Mouse (Mus musculus): ENCODE results near the gene Rem2.

Gene Rem2

DNA sequence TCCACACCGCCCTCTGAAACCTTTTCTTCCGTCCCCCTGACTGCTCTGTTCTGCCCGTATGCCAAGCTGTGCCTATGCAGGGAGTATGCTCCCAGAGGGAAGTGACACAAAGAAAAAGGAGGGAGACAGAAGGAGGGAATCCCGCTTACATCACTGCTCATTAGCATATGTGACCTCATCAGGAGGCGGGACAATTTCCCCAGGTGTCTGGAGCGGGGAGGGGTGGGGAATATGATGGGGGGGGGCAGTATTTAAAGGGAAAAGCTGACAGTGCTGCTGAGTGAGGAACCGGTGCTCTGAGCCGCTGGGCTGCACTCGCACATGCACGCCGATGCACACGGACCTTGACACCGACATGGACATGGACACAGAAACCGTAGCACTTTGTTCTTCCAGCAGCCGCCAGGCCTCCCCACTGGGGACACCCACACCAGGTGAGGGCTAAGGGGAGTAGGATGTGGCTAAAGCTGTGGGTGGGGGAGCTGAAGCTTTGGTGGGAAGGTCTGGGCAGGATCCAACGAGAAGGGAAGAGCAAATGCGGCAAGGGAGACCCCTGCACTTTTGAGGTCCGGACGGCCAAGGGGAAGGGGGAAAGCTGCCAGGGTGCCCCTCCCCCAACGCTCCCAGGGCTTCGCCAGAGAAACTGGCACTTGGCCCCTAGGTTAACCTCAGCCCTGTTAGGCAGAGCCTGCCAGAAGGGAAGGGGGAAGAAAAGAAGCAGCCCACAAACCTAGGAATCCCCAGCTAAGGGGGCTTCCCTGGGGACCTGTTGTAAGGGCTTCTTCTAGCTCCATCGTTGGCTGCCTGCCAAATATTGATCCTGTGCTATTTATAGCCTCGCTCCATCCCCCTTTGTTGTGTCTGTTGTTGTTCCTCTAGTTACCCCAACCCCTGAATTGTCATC, at the start of gene Rem2:
TSS of gene Rem2 (plus strand) at position 160 of the 904 bp plus-strand sequence.
- in situ Hi-C loops (cut with MboI), result no loop called here

DNA sequence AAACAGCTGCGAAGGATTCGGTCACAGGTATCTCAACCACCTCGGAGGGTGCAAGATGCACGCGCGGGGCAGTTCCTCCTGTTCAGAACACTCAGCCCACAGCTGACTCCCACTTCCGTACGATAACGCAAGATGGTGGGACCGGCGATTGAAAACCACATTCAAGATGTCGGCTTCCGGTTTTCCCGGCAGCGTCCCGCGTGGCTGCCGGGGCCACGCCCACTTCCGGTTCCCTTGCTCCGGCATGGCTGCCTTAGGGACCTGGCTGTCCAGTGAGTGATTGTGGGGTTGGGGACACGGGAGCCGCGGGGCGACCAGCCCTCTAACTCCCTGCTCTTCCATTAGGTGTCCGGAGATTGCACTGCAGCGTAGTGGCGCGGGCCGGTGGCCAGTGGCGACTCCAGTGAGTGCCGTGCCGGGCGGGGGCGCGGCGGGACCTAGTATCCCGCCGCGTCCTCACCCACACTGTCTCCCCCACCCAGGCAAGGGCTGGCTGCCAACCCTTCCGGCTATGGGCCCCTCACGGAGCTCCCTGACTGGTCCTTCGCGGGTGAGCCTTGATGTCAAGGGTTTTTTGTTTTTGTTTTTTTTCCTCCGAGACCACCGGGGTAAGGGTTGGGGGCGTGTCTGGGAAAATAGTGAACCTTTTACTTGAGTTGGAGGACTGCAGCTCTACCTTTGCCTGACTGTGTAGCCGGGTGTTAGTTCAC, 49.1 kb upstream of the Rem2 start, which contains the start of gene Mrpl52:
TSS of gene Mrpl52 (plus strand) at position 221 of the 710 bp plus-strand sequence.
- in situ Hi-C loops (cut with MboI), result loop anchor here (25.0 kb wide), 1 partner anchor 190 kb away; no protein-coding TSS in a partner anchor

DNA sequence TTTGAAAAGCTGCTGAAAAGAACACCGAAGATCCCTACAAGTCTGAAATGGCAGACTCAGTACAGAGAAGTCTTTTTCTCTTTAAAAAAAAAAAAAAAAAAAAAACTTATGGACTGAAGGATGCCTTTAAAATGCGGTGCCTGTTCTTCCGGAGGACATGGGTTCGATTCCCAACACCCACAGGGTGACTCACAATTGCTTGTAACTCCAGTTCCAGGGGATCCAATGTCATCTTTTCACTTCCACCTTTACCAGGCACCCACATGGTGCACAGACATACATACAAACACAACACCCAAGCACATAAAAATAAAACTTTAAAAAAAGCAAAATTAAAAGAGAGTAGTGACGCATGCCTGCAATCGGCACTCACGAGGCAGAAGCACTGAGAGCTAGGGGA, 48.2 kb upstream of the Rem2 start:
- in situ Hi-C loops (cut with MboI), result loop anchor here (25.0 kb wide), 1 partner anchor 190 kb away; no protein-coding TSS in a partner anchor

DNA sequence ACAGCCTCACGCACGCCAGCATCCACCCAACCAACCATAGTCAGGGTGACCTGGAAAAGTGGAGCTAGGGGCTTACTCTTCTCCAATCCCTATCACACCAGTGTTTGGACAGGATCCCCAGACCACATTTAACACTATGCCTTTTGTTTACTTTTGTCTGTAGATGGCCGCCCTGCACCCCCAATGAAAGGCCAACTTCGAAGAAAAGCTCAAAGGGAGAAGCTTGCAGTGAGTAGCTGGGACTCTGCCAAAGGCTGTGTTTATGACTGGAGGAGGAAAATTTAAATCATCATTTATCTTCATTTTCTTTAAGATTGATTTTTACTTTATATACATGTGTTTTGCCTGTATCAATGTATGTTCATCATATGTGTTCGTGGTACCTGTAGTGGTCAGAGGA, 47.5 kb upstream of the Rem2 start:
- in situ Hi-C loops (cut with MboI), result loop anchor here (25.0 kb wide), 1 partner anchor 191 kb away; no protein-coding TSS in a partner anchor

DNA sequence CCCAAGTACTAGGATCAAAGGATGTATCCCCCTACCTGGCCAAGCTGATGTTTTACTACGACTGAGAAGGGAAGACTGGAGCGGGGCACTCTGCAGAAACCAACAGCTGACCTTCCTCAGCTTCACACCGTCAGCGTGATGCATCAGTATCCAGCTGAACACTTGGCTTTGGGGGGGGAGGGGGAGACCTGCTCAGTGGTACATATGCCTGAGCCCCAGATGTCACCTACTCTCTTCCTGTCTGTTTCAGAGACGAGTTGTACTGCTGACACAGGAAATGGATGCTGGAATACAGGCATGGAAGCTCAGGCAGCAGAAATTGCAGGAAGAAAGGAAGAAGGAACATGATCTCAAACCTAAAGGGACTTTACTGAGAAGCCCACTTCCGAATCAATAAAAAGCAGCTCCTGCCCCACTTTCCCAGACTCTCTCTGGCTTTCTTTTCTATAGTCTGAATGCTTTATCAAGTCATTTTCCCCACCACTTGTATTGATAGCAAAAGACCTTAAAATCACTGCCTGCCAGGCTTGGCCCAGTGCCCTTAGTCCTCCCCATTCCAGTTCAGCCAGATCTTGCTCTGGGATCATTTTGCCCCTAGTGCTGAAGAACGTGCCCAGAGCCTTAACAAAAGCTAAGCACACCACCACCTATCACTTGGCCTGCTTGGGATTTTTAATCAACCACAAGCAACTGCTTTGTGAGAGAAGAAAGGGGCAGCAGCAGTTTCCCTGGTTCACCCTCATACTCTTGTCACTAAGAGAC, 46.4 kb upstream of the Rem2 start:
- in situ Hi-C loops (cut with MboI), result loop anchor here (25.0 kb wide), 1 partner anchor 192 kb away; no protein-coding TSS in a partner anchor

DNA sequence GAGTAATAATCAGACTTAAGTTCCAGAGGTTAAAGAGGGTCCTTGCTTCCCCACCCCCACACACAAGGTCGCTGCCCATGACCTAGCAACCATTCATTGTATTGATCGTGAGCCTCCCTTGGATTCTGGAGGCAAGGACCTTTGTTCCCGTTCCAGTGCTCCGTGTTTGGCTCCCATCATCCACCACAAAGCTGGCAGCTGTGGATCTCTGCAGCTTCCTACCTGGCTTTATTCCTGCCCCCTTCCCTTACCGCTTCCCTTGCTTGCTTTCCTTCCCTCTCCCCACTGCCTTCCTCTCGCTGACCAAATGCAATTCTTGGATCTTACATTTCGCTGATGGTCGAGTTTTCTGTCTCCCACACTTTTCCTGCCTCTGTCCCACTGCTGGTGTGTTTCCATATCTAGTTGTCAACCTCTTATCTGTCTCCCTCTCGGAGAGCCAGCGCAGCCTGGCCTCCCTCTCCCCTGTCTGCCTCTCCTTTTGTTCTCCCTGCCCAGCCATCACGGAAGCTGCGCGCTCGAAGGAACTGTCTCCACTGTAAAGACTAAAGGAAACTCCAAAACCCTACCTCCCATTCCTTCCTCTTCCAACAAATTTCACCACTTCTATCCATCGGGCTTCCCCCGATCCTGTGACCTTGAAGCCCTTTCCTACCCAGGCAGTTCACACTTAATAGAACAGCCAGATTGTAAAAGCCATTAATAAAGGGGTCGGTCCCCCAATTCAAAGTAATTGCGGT, 45.3 kb upstream of the Rem2 start:
- in situ Hi-C loops (cut with MboI), result loop anchor here (25.0 kb wide), 1 partner anchor 193 kb away; no protein-coding TSS in a partner anchor

DNA sequence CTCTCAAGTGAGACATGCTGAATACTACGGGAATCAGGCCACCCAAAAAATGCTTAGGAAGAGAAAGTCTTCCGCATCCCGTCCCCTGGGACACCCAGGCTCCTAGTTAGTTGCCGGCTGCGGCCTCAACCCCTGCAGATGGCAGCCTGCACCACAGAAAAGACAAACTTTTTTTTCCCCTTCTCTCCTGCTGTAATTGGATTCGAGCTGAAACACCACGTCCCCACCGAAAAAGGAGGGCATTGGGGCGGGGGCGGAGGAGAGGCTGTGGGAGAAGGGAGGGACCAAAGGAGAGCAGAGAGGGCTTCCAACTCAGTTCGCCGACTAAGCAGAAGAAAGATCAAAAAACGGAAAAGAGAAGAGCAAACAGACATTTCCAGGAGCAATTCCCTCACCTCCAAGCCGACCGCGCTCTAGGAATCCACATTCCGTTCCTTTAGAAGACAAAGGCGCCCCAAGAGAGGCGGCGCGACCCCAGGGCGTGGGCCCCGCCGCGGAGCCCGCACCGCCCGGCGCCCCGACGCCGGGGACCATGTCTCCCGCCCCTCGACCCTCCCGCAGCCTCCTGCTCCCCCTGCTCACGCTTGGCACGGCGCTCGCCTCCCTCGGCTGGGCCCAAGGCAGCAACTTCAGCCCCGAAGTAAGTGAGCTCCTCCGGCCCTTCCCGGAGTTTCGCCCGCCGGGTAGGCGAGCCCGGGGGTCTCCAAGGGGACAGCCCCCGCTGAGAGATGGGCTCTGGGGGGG, 44.4 kb upstream of the Rem2 start, which contains the start of gene Mmp14:
TSS of gene Mmp14 (plus strand) at position 279 of the 744 bp plus-strand sequence.
- in situ Hi-C loops (cut with MboI), result loop anchor here (25.0 kb wide), 1 partner anchor 194 kb away; no protein-coding TSS in a partner anchor

DNA sequence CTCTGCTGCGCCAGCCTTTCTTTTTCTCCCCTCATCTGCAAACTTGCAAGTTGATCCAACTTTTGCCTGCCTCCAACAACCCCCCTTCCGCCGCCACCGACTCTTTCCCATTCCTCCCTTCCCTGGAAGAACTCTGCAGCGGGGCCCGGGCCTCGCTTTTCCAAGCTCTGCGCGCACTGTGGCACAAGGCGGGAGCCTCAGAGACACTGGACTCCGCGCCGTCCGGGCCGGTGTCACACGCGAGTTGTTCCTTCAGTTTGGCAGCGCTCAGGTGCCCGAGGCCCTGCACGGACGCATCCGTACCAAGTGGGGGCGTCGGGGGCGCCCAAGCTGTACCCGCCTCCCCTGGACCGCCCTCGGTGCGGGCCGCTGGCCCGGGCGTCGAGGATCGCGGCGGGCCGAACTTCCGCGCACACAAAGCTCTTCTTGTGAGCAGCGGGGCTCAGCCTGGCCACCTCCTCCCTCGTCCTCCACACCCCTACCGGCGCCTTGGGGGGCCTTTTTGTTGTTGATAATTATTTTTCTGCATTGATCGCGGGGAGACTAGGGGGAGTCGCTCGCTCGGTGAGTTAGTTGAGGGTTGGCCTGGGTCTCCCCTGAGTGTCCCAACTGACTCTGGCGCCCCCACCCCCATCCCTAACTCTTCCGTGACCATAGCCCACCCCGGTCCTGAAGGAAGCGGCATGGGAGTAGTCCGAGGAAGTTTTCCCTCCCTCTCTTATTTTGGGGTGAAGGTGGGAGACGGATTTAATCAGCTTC, 43.6 kb upstream of the Rem2 start:
- in situ Hi-C loops (cut with MboI), result loop anchor here (25.0 kb wide), 1 partner anchor 195 kb away; no protein-coding TSS in a partner anchor

DNA sequence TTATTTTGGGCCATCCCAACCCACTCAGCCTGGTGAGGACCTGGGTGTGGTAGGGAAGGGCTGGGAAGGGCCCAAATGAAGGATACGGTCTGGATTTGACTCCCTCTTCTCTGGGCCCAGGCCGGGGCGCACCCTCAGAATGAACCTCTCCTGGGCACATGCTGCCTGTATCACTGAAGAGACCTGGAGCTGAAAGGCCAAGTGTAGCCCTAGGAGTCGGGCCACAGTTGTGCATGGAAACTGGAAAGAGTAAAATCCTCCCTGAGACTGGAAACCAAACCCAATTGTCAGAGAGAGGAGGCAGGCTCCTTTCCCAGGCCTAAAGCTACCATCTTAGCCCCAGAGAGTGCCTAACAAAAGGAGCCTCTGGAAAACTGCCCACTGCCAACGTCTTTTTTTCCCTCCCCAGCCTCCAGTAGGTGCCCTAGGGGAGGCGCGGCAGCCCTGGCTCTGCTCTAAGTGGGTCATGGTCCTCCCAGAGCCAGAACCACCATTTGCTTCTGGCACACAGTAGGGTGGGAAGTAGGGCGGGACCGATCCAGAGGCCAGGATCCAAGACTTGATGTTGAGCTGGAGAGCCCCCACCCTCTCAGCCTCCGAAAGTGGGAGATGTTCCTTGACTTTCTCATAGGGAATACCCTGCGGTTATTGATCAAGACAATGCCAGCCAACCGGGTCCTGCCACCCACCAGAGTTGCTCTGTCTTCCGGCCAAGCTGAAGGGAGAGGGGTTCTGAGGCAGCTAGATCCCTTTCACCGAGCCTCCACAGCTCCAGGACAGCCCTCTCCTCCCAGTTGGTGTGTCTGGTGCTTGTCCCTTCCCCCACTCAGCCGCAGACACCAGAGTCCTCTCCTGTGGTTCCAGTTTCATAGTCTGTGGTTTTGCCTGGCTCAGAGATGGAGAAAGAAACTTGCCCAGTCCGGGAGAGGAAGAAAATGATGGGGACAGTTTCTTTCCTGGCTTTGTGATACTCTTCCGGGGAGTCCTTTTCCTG, 42.8 kb upstream of the Rem2 start:
- in situ Hi-C loops (cut with MboI), result loop anchor here (25.0 kb wide), 1 partner anchor 196 kb away; no protein-coding TSS in a partner anchor

DNA sequence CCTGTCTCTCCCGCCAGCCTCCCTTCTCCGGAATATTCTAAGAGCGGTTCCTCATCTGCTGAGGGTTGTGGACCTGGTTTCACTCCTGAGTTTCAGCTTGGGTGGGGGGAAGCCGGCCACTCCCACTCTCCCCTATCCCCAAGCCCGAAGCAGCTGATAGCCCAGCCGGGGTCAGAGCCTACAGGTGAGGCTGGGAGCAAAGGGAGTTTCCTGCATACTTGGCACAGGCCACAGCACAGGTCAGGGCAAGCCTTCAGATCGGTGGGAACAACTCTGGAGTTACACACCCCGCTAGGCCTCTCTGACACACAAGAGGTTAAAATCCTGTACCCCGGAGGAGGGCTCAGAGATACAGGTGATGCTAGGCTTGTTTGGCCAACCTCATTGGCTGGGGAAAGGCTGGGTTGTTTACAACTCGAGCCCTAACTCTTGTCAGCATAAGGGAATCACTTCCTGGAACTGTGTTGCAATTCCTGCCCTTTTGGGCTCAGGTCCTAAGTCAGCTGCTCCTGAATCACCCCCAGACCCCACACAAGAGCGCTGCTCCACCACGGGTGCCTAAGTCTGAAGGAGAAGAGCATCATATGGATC, 41.9 kb upstream of the Rem2 start:
- in situ Hi-C loops (cut with MboI), result loop anchor here (25.0 kb wide), 1 partner anchor 197 kb away; no protein-coding TSS in a partner anchor

DNA sequence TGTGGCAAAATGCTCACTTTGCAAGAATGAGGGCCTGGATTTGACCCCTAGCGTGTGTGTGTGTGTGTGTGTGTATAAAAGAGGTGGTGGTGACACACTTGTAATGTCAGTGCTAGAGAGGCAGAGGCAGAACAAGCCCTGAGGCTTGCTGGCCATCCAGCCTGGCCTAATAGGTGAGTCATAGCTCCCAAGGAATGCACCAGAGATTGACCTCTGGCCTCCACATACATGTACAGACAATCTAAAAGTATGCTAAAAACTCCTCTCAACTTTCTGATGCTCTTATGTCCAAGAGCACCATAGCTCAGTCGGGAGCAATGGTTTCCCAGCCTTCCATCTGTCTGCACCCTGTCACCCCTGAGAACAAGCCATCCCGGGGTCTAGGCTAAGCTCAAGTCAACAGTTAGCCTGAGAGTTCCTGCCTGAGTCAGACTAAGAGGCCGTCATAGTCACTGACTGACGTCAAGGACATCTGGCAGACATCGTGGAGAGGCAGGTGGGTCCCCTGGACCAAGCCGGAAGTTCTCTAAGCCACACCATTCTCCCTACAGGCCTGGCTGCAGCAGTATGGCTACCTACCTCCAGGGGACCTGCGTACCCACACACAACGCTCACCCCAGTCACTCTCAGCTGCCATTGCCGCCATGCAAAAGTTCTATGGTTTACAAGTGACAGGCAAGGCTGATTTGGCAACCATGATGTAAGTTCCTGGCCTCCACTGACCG, 40.5 kb upstream of the Rem2 start:
- in situ Hi-C loops (cut with MboI), result loop anchor here (25.0 kb wide), 1 partner anchor 198 kb away; no protein-coding TSS in a partner anchor

DNA sequence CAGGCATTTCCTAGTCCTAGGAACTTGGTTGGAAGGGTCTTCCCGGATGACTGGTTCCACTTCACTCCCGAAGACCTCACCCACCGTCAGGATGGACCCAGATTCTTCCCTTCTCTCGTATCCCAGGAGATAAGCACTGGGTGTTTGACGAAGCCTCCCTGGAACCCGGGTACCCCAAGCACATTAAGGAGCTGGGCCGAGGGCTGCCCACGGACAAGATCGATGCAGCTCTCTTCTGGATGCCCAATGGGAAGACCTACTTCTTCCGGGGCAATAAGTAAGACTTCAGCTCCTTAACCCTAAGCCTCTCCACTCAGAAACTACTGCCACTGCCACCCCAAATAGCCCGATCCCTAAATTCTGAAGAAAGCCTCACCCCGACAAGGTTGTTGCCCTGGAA, 36.7 kb upstream of the Rem2 start:
- in situ Hi-C loops (cut with MboI), result loop anchor here (25.0 kb wide), 1 partner anchor 202 kb away; no protein-coding TSS in a partner anchor

DNA sequence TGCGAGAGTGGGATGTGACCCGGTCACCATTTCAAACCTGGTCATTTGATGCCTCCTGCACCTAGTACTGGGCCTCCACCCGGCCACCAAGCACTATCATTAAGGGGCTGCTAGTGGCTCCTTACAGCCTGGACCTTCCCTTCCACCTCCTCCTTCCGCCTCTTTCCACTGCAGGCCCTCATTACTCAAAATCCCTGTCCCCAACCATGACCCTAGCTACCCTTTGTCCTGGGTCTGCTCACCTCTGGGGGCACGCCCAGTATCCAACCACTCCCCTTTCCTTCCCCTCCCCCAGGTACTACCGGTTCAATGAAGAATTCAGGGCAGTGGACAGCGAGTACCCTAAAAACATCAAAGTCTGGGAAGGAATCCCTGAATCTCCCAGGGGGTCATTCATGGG, 36.3 kb upstream of the Rem2 start:
- in situ Hi-C loops (cut with MboI), result loop anchor here (25.0 kb wide), 1 partner anchor 202 kb away; no protein-coding TSS in a partner anchor

DNA sequence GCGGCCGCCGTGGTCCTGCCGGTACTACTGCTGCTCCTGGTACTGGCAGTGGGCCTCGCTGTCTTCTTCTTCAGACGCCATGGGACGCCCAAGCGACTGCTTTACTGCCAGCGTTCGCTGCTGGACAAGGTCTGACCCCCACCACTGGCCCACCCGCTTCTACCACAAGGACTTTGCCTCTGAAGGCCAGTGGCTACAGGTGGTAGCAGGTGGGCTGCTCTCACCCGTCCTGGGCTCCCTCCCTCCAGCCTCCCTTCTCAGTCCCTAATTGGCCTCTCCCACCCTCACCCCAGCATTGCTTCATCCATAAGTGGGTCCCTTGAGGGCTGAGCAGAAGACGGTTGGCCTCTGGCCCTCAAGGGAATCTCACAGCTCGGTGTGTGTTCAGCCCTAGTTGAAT, 35.4 kb upstream of the Rem2 start:
- in situ Hi-C loops (cut with MboI), result loop anchor here (25.0 kb wide), 1 partner anchor 203 kb away; no protein-coding TSS in a partner anchor

DNA sequence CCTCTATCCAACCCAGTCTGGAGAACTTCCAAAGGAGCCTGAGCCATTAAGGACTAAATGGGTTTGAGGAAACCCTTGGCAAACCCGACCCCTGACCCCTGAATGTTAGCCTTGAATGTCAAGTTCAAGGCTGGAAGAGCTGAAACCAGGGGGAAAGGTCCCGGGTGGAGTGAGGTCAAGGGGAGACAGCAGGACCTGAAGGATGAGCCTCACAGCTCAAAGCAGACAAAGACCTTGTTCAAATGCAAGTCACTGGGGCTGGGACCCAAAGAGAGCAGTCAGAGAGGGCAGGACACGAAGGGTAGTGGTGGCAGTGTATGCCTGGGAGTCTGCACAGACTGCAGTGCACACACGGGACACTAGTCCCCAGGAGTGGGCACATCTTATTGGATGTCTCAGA, 34.5 kb upstream of the Rem2 start:
- in situ Hi-C loops (cut with MboI), result loop anchor here (25.0 kb wide), 1 partner anchor 204 kb away; no protein-coding TSS in a partner anchor

DNA sequence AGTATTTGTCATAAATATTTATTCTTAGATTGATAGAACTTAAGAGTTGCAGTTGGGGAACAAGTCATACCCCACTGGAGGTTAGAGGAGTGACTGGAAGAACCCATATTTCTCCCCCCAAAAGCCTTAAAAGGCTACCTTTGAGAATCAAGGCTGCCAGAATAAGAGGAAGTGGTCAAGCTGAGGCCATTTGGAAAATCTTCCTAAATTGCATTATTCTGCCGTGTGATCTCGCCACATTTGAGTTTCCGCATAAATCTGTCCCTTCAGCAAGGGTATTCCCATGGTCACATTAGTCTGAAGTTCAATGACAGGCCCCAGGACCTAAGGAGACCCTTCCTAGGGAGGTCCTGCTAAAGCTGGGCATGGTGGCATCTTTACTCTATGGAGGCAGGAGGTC, 33.4 kb upstream of the Rem2 start:
- in situ Hi-C loops (cut with MboI), result loop anchor here (25.0 kb wide), 1 partner anchor 205 kb away; no protein-coding TSS in a partner anchor
